Mouse (Mus musculus) CH12.LX (cell line): ENCODE measurements around the gene Cryzl1. TPM values are rescaled to one million over a fixed set of nuclear protein-coding genes. Genes with fewer than 3 reads are reported as not detected.

Source experiments
- DNase-seq: peaks from one replicate; pipeline ENCODE4 v3.0.0-alpha.2; 2013; ENCODE audit errors: extremely low read depth
- H3K27ac ChIP-seq: 2 replicates; pipeline ENCODE4 v1.5.1; 2012; ENCODE audit warnings: low read depth, mild to moderate bottlenecking, control low read depth, moderate library complexity; ENCODE audit not compliant: insufficient read depth
- H3K27me3 ChIP-seq: replicated peaks from 2 replicates; pipeline ENCODE3; 2012; ENCODE audit warnings: inconsistent platforms
- H3K36me3 ChIP-seq, 2 experiments: replicated peaks in 1 of 2; 2 replicates each; pipeline versions ENCODE3 to v1.6.1; 2012; ENCODE audit warnings: inconsistent platforms in 1 of 2, low read length in 1 of 2, mild to moderate bottlenecking in 1 of 2, mixed read lengths in 1 of 2, moderate library complexity in 1 of 2; ENCODE audit not compliant: control insufficient read depth in 1 of 2, insufficient read depth in 1 of 2
- H3K4me1 ChIP-seq, 2 experiments: 2 replicates each; pipeline ENCODE4 v1.6.1; 2012; ENCODE audit warnings: inconsistent platforms in 1 of 2, moderate library complexity in 1 of 2; ENCODE audit not compliant: insufficient read depth in 2 of 2, control insufficient read depth in 1 of 2
- H3K4me2 ChIP-seq: 2 replicates; pipeline ENCODE4 v1.6.1; 2012; ENCODE audit warnings: low read depth, mild to moderate bottlenecking, control low read depth; ENCODE audit not compliant: poor library complexity, insufficient read depth, severe bottlenecking
- H3K4me3 ChIP-seq, 3 experiments: fragments of 150-350 bp in 1 of 3; sonication (generic) in 1 of 3; replicated peaks in 1 of 3; 2 replicates each; pipeline versions ENCODE3 to v1.5.1; 2011 to 2012; ENCODE audit warnings: low read depth in 2 of 3, low read length in 2 of 3, mild to moderate bottlenecking in 2 of 3, moderate library complexity in 2 of 3, control low read depth in 1 of 3, improper control_type of control experiment in 1 of 3, inconsistent platforms in 1 of 3, mixed read lengths in 1 of 3; ENCODE audit not compliant: poor library complexity in 1 of 3
- H3K79me2 ChIP-seq: replicated peaks from 2 replicates; pipeline ENCODE4 v1.6.1; 2012; ENCODE audit warnings: mild to moderate bottlenecking, moderate library complexity; ENCODE audit not compliant: control insufficient read depth, poor library complexity, insufficient read depth, severe bottlenecking; ENCODE audit errors: extremely low read depth
- H3K9ac ChIP-seq: 2 replicates; pipeline ENCODE4 v1.6.1; 2012; ENCODE audit warnings: low read depth, mild to moderate bottlenecking, control low read depth, moderate library complexity; ENCODE audit not compliant: insufficient read depth
- H3K9me3 ChIP-seq: replicated peaks from 2 replicates; pipeline ENCODE3; 2012; ENCODE audit warnings: low read length, inconsistent platforms, mixed read lengths
- CHD1 ChIP-seq: IDR thresholded peaks from 2 replicates; pipeline ENCODE4 v1.6.1; 2012; ENCODE audit warnings: low read depth, low read length, improper control_type of control experiment, inconsistent platforms
- CHD2 ChIP-seq: IDR thresholded peaks from 2 replicates; pipeline ENCODE4 v1.6.1; 2011; ENCODE audit warnings: low read length, improper control_type of control experiment
- CTCF ChIP-seq, 2 experiments: IDR thresholded peaks in 1 of 2; conservative IDR thresholded peaks in 1 of 2; 2 replicates each; pipeline ENCODE4 v1.5.1; 2011 to 2012; ENCODE audit warnings: low read depth in 2 of 2, low read length in 2 of 2, improper control_type of control experiment in 1 of 2, inconsistent platforms in 1 of 2, mild to moderate bottlenecking in 1 of 2, moderate library complexity in 1 of 2
- EP300 ChIP-seq: IDR thresholded peaks from 2 replicates; pipeline ENCODE4 v1.6.1; 2011; ENCODE audit warnings: low read length, improper control_type of control experiment
- ETS1 ChIP-seq: conservative IDR thresholded peaks from 2 replicates; pipeline ENCODE4 v1.6.1; 2012; ENCODE audit warnings: low read depth, mild to moderate bottlenecking, inconsistent platforms, low read length, improper control_type of control experiment, moderate library complexity
- GABPA ChIP-seq: IDR thresholded peaks from 2 replicates; pipeline ENCODE4 v1.6.1; 2012; ENCODE audit warnings: low read depth, low read length, improper control_type of control experiment, inconsistent platforms; ENCODE audit not compliant: insufficient replicate concordance
- HCFC1 ChIP-seq: IDR thresholded peaks from 2 replicates; pipeline ENCODE4 v1.6.1; 2012; ENCODE audit warnings: low read depth, mild to moderate bottlenecking, inconsistent platforms, low read length, improper control_type of control experiment
- KAT2A ChIP-seq: IDR thresholded peaks from 2 replicates; pipeline ENCODE4 v1.6.1; 2012; ENCODE audit warnings: low read length, improper control_type of control experiment, inconsistent platforms; ENCODE audit not compliant: insufficient replicate concordance
- MAFK ChIP-seq: IDR thresholded peaks from 2 replicates; pipeline ENCODE4 v1.6.1; 2011; ENCODE audit warnings: low read length, improper control_type of control experiment; ENCODE audit not compliant: insufficient replicate concordance
- MAX ChIP-seq: IDR thresholded peaks from 2 replicates; pipeline ENCODE4 v1.6.1; 2011; ENCODE audit warnings: low read length, improper control_type of control experiment
- MAZ ChIP-seq: IDR thresholded peaks from 2 replicates; pipeline ENCODE4 v1.6.1; 2012; ENCODE audit warnings: low read depth, mild to moderate bottlenecking, inconsistent platforms, low read length, improper control_type of control experiment, moderate library complexity
- MYC ChIP-seq: IDR thresholded peaks from 2 replicates; pipeline ENCODE4 v1.6.1; 2011; ENCODE audit warnings: low read depth, mild to moderate bottlenecking, improper control_type of control experiment, low read length
- PAX5 ChIP-seq: IDR thresholded peaks from 2 replicates; pipeline ENCODE4 v1.6.1; 2012; ENCODE audit warnings: low read length, inconsistent platforms, mixed read lengths
- POLR2AphosphoS2 ChIP-seq: IDR thresholded peaks from 2 replicates; pipeline ENCODE4 v1.6.1; 2011; ENCODE audit warnings: low read depth, low read length, improper control_type of control experiment
- RAD21 ChIP-seq: IDR thresholded peaks from 2 replicates; pipeline ENCODE4 v1.6.1; 2011; ENCODE audit warnings: low read depth, mild to moderate bottlenecking, low read length, improper control_type of control experiment, moderate library complexity
- RCOR1 ChIP-seq: conservative IDR thresholded peaks from 2 replicates; pipeline ENCODE4 v1.6.1; 2012; ENCODE audit warnings: low read depth, mild to moderate bottlenecking, inconsistent platforms, low read length, improper control_type of control experiment
- SMC3 ChIP-seq: IDR thresholded peaks from 2 replicates; pipeline ENCODE4 v1.6.1; 2011; ENCODE audit warnings: low read depth, low read length, improper control_type of control experiment
- TCF12 ChIP-seq: IDR thresholded peaks from 2 replicates; pipeline ENCODE4 v1.6.1; 2014; ENCODE audit warnings: low read depth, mild to moderate bottlenecking, inconsistent platforms, low read length, improper control_type of control experiment
- USF1 ChIP-seq: IDR thresholded peaks from 2 replicates; pipeline ENCODE4 v1.6.1; 2014; ENCODE audit warnings: low read depth, mild to moderate bottlenecking, inconsistent platforms, low read length, improper control_type of control experiment
- USF2 ChIP-seq: conservative IDR thresholded peaks from 2 replicates; pipeline ENCODE4 v1.6.1; 2011; ENCODE audit warnings: low read depth, low read length, improper control_type of control experiment
- ZC3H11A ChIP-seq: IDR thresholded peaks from 2 replicates; pipeline ENCODE4 v1.6.1; 2012; ENCODE audit warnings: low read depth, mild to moderate bottlenecking, inconsistent platforms, low read length, improper control_type of control experiment
- ZKSCAN1 ChIP-seq: IDR thresholded peaks from 2 replicates; pipeline ENCODE4 v1.6.1; 2012; ENCODE audit warnings: low read depth, inconsistent platforms, low read length, improper control_type of control experiment, borderline replicate concordance
- ZMIZ1 ChIP-seq: IDR thresholded peaks from 2 replicates; pipeline ENCODE4 v1.6.1; 2012; ENCODE audit warnings: low read depth, mild to moderate bottlenecking, inconsistent platforms, low read length, improper control_type of control experiment
- ZNF384 ChIP-seq: IDR thresholded peaks from 2 replicates; pipeline ENCODE4 v1.6.1; 2012; ENCODE audit warnings: low read depth, low read length, improper control_type of control experiment, inconsistent platforms
- dilution Hi-C: fragments of 300-500 bp; cut with MboI; formaldehyde crosslinking; loops from 2 replicates; pipeline ENCODE4 v1.14.3; 2020; ENCODE audit warnings: low sequenced_read_pairs; ENCODE audit not compliant: extremely low pct_unique_long_range_greater_than_20kb, extremely low pct_ligation_motif_present
- in situ Hi-C: fragments of 300-500 bp; cut with MboI; formaldehyde crosslinking; loops from 3 replicates; pipeline ENCODE4 v1.14.3; 2019; ENCODE audit warnings: low sequenced_read_pairs, low pct_ligation_motif_present, low pct_unique_long_range_greater_than_20kb, mixed read lengths
- polyA plus RNA-seq: library from polyadenylated mRNA; unstranded; fragments of >175 nt; gene quantifications from 2 replicates; pipeline ENCODE4 v1.2.1, GENCODE M21; 2012; ENCODE audit warnings: low read depth; ENCODE audit not compliant: insufficient read length
- total RNA-seq, 2 experiments: library from RNA; depleted of rRNA; stranded (reverse); fragments of 300-350 nt in 1 of 2; fragments of >200 nt in 1 of 2; gene quantifications; 2 replicates each; pipeline ENCODE4 v1.2.3; 2012 to 2014

Cryzl1 gene
- total and polyA plus RNA-seq, 3 experiments: 105 to 115 (median 111) TPM

- H3K27ac ChIP-seq: no peak overlapping the region
- no peak for TF ChIP-seq MYC
- no peak for TF ChIP-seq GABPA
- TF ChIP-seq ETS1: no peak
- no peak for TF ChIP-seq RAD21
- no peak for TF ChIP-seq USF2
- TF ChIP-seq USF1: no peak
- TF ChIP-seq TCF12: no peak
- no peak for TF ChIP-seq CHD2
- TF ChIP-seq HCFC1: no peak
- no peak for TF ChIP-seq CTCF (conservative IDR thresholded peaks at IDR 0.05 in 1 of 2, IDR thresholded peaks at IDR 0.05 in 1 of 2; ENCODE audit: low read depth in 2 of 2, low read length in 2 of 2)
- TF ChIP-seq KAT2A: no peak
- TF ChIP-seq, all 38 proteins: peak for 0
- Histone ChIP-seq H3K4me3 (no peak overlapping the region), H3K36me3 (peaks cover 4 to 32% of the 10 kb centered on the region in 2 experiments), H3K9ac (no peak overlapping the region), H3K4me2 (no peak overlapping the region), H3K27me3 (no peaks in the 10 kb centered on the region), H3K79me2 (peaks cover 5% of the 10 kb centered on the region; the same call in 1 of the 2 replicates), H3K4me1 (peaks cover 0 to 11% of the 10 kb centered on the region in 2 experiments; a peak in 1 of 4 replicates), H3K9me3 (no peaks in the 10 kb centered on the region)
- dilution Hi-C loops (no loop called here), in situ Hi-C loops (no loop called here)
- DNase-seq: no peak
Observed at GRCm38 (mm10) chr16:91761202-91761601, 32.4 kb upstream of the Cryzl1 start.

- H3K4me3 ChIP-seq: no peak overlapping the region
Observed at GRCm38 (mm10) chr16:91754957-91755356, 26.2 kb upstream of the Cryzl1 start.

GRCm38 (mm10) chr16:91753611-91754010 is 24.8 kb upstream of the Cryzl1 start:
- no peak overlapping the region for H3K9ac ChIP-seq
- dilution Hi-C loops: no loop called here
- H3K4me3 ChIP-seq: no peak overlapping the region
- no peak overlapping the region for H3K27ac ChIP-seq
- H3K4me1 ChIP-seq: peaks cover 6 to 12% of the 10 kb centered on the region in 2 experiments; a peak in 3 of 4 replicates
- TF ChIP-seq ZMIZ1 (no peak), RAD21 (no peak), TCF12 (no peak), RCOR1 (no peak), PAX5 (no peak), CHD1 (no peak), ZKSCAN1 (no peak), MYC (no peak), USF2 (no peak), ZNF384 (no peak), MAX (no peak), USF1 (no peak), MAZ (no peak), ZC3H11A (no peak), MAFK (no peak), SMC3 (no peak), ETS1 (no peak), EP300 (no peak), HCFC1 (no peak)
- TF ChIP-seq, all 38 proteins: peak for 0
- peaks cover 2 to 32% of the 10 kb centered on the region in 2 experiments for H3K36me3 ChIP-seq
- no peaks in the 10 kb centered on the region for H3K27me3 ChIP-seq
- H3K9me3 ChIP-seq: no peaks in the 10 kb centered on the region
- in situ Hi-C loops: no loop called here
- no peak overlapping the region for H3K4me2 ChIP-seq
- H3K79me2 ChIP-seq: 0 out of 2 replicates have a peak, but pooled peaks cover 2% of the 10 kb centered on the region
- no peak for DNase-seq

More at GRCm38 (mm10) chr16:91754957-91755356, 26.2 kb upstream of the Cryzl1 start:
- DNase-seq: no peak
- no peak overlapping the region for H3K4me2 ChIP-seq
- peaks cover 6 to 12% of the 10 kb centered on the region in 2 experiments; a peak in 3 of 4 replicates for H3K4me1 ChIP-seq
- 0 out of 2 replicates have a peak, but pooled peaks cover 2% of the 10 kb centered on the region for H3K79me2 ChIP-seq
- in situ Hi-C loops (no loop called here), dilution Hi-C loops (no loop called here)
- no peaks in the 10 kb centered on the region for H3K9me3 ChIP-seq
- no peaks in the 10 kb centered on the region for H3K27me3 ChIP-seq
- peaks cover 2 to 34% of the 10 kb centered on the region in 2 experiments for H3K36me3 ChIP-seq
- no peak for TF ChIP-seq POLR2AphosphoS2
- no peak for TF ChIP-seq TCF12
- TF ChIP-seq SMC3: no peak
- no peak for TF ChIP-seq ZNF384
- no peak overlapping the region for H3K27ac ChIP-seq
- H3K9ac ChIP-seq: no peak overlapping the region
